Mouse (Mus musculus): ENCODE results near the gene Sdc1.

DNA sequence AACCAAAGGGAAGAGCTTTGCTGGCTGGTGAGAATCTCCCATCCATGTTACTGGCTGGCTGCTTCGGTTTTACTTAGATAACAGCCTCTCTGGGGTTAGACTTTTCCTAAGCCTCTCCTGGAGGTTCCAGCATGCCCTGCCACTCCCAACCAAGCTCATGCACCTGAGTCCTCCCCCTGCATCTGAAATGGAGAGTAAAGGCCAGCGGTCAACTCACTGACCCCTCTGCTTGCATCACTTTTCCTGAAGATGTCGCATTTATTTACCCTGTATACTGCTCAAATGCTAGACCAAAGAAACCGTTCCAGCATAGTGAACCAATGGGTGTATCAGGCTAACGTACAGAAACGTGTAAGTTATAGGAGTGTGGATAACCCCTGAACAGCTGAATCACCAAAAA is 38.5 kb downstream of the Sdc1 start:
- TF ChIP-seq CTCF (IDR thresholded peaks at IDR 0.05; ENCODE audit: insufficient read depth, low read length) (no peak), POLR2A (IDR thresholded peaks at IDR 0.05; ENCODE audit: borderline replicate concordance, extremely low read depth, low read depth, low read length) (no peak)

Data from lung, adult 2 months (tissue).